Mouse (Mus musculus): ENCODE data around the gene Xkrx. TPM values are rescaled to one million over a fixed set of nuclear protein-coding genes. Genes with fewer than 3 reads are reported as not detected.
"Not testable (repeated sequence)": the region's sequence is repeated elsewhere in the genome, so short reads cannot be mapped to it uniquely, and the experiment has no call there.

The Xkrx gene
- total RNA-seq (2021), result 1 to 10 TPM in 1 of 2 experiments, under 1 TPM in 1; 0.61 to 1.5 TPM

- intact Hi-C loops (cut with DNase I), result no loop called here
- no peak for DNase-seq (ENCODE audit: low spot score)
Observed at GRCm38 (mm10) chrX:134162043-134162720, at the start of gene Xkrx. Gene Xkrx, minus strand, starts transcription at chrX:134162076.

GRCm38 (mm10) chrX:134211151-134211642, 49.3 kb upstream of the Xkrx start:
- DNase-seq (ENCODE audit: low spot score), result no peak

GRCm38 (mm10) chrX:134208491-134208890, 46.6 kb upstream of the Xkrx start:
- intact Hi-C loops (cut with DNase I), result no loop called here
- DNase-seq (ENCODE audit: low spot score), result no peak

More at GRCm38 (mm10) chrX:134211151-134211642, 49.3 kb upstream of the Xkrx start:
- intact Hi-C loops (cut with DNase I), result no loop called here

- DNase-seq (ENCODE audit: low spot score); intact Hi-C loops (cut with DNase I): not testable (repeated sequence)
Observed at GRCm38 (mm10) chrX:134187201-134187600, 25.3 kb upstream of the Xkrx start, which contains the start of gene Arl13a. Gene Arl13a, plus strand, starts transcription at chrX:134187501.

GRCm38 (mm10) chrX:134174699-134175098, 12.8 kb upstream of the Xkrx start:
- DNase-seq (ENCODE audit: low spot score), result no peak
- intact Hi-C loops (cut with DNase I), result no loop called here

GRCm38 (mm10) chrX:134170584-134170983, 8.7 kb upstream of the Xkrx start:
- no peak for DNase-seq (ENCODE audit: low spot score)
- intact Hi-C loops (cut with DNase I), result no loop called here

- intact Hi-C loops (cut with DNase I), result no loop called here
- no peak for DNase-seq (ENCODE audit: low spot score)
Observed at GRCm38 (mm10) chrX:134163484-134163883, 1.6 kb upstream of the Xkrx start.

- intact Hi-C loops (cut with DNase I), result no loop called here
- no peak for DNase-seq (ENCODE audit: low spot score)
Observed at GRCm38 (mm10) chrX:134162826-134163225, 950 bp upstream of the Xkrx start.

GRCm38 (mm10) chrX:134160442-134160841, 1.4 kb downstream of the Xkrx start:
- intact Hi-C loops (cut with DNase I), result no loop called here
- DNase-seq (ENCODE audit: low spot score), result no peak

GRCm38 (mm10) chrX:134158151-134158550, 3.7 kb downstream of the Xkrx start:
- no peak for DNase-seq (ENCODE audit: low spot score)
- intact Hi-C loops (cut with DNase I), result no loop called here

- no peak for DNase-seq (ENCODE audit: low spot score)
- intact Hi-C loops (cut with DNase I), result no loop called here
Observed at GRCm38 (mm10) chrX:134141986-134142385, 19.9 kb downstream of the Xkrx start.

- intact Hi-C loops (cut with DNase I), result no loop called here
- no peak for DNase-seq (ENCODE audit: low spot score)
Observed at GRCm38 (mm10) chrX:134141551-134141950, 20.3 kb downstream of the Xkrx start.

- no peak for DNase-seq (ENCODE audit: low spot score)
- intact Hi-C loops (cut with DNase I), result no loop called here
Observed at GRCm38 (mm10) chrX:134140024-134140423, 21.9 kb downstream of the Xkrx start.

- intact Hi-C loops (cut with DNase I), result loop anchor here (5.0 to 10.0 kb wide), 2 partner anchors 183 to 221 kb away; no protein-coding TSS in a partner anchor
- no peak for DNase-seq (ENCODE audit: low spot score)
Observed at GRCm38 (mm10) chrX:134133821-134134220, 28.1 kb downstream of the Xkrx start.

GRCm38 (mm10) chrX:134132295-134132694, 29.6 kb downstream of the Xkrx start:
- no peak for DNase-seq (ENCODE audit: low spot score)
- intact Hi-C loops (cut with DNase I), result loop anchor here (5.0 to 10.0 kb wide), 2 partner anchors 185 to 223 kb away; no protein-coding TSS in a partner anchor

- DNase-seq (ENCODE audit: low spot score), result no peak
Observed at GRCm38 (mm10) chrX:134128549-134128948, 33.3 kb downstream of the Xkrx start.

GRCm38 (mm10) chrX:134116417-134116816, 45.5 kb downstream of the Xkrx start:
- DNase-seq (ENCODE audit: low spot score), result no peak

More at GRCm38 (mm10) chrX:134128549-134128948, 33.3 kb downstream of the Xkrx start:
- intact Hi-C loops (cut with DNase I), result no loop called here

GRCm38 (mm10) chrX:134111767-134112166, 50.1 kb downstream of the Xkrx start:
- intact Hi-C loops (cut with DNase I), result no loop called here
- DNase-seq (ENCODE audit: low spot score), result no peak

More at GRCm38 (mm10) chrX:134116417-134116816, 45.5 kb downstream of the Xkrx start:
- intact Hi-C loops (cut with DNase I), result no loop called here

- DNase-seq (ENCODE audit: low spot score), result no peak
- intact Hi-C loops (cut with DNase I), result no loop called here
Observed at GRCm38 (mm10) chrX:134102641-134103040, 59.2 kb downstream of the Xkrx start.

Data from heart, postnatal 25 days (tissue).